Mouse (Mus musculus) hindbrain, postnatal 0 days (tissue): ENCODE measurements around the gene Rnf5. TPM values are rescaled to one million over a fixed set of nuclear protein-coding genes. Genes with fewer than 3 reads are reported as not detected.

Experiments
- ATAC-seq: fragments of 200-750 bp; cut with Nextera tagmentation; 2 replicates; pipeline ENCODE4 v1.8.0; 2017; ENCODE audit warnings: mild to moderate bottlenecking, moderate TSS enrichment, moderate library complexity
- DNase-seq: peaks from one replicate; pipeline ENCODE4 v3.0.0-alpha.2; 2015; ENCODE audit warnings: low spot score
- H3K27ac ChIP-seq: fragments of 300-500 bp; sonication (generic); 2 replicates; pipeline ENCODE4 v1.5.1; 2014; ENCODE audit warnings: mild to moderate bottlenecking
- H3K27me3 ChIP-seq: fragments of 300-500 bp; sonication (generic); 2 replicates; pipeline ENCODE4 v1.6.1; 2014; ENCODE audit warnings: low read length, mixed read lengths; ENCODE audit not compliant: insufficient read depth
- H3K36me3 ChIP-seq: fragments of 300-500 bp; sonication (generic); 2 replicates; pipeline ENCODE4 v1.6.1; 2014; ENCODE audit warnings: low read length, mixed read lengths; ENCODE audit not compliant: insufficient read depth
- H3K4me1 ChIP-seq: fragments of 300-500 bp; sonication (generic); 2 replicates; pipeline ENCODE4 v1.6.1; 2014; ENCODE audit warnings: antibody characterized with exemption, low read length, mixed read lengths; ENCODE audit not compliant: insufficient read depth
- H3K4me2 ChIP-seq: fragments of 300-500 bp; sonication (generic); 2 replicates; pipeline ENCODE4 v1.6.1; 2014; ENCODE audit warnings: low read depth, mild to moderate bottlenecking, low read length, moderate library complexity, mixed read lengths
- H3K4me3 ChIP-seq: fragments of 300-500 bp; sonication (generic); 2 replicates; pipeline ENCODE4 v1.5.1; 2014; ENCODE audit warnings: low read length
- H3K9ac ChIP-seq: fragments of 300-500 bp; sonication (generic); replicated peaks from 2 replicates; pipeline ENCODE4 v1.6.1; 2014; ENCODE audit warnings: mild to moderate bottlenecking, low read length, moderate library complexity, mixed read lengths
- H3K9me3 ChIP-seq: fragments of 300-500 bp; sonication (generic); 2 replicates; pipeline ENCODE4 v1.6.1; 2016; ENCODE audit warnings: low read length, mixed read lengths
- CTCF ChIP-seq: IDR thresholded peaks from 2 replicates; pipeline ENCODE4 v1.5.1; 2016; ENCODE audit warnings: antibody characterized with exemption, control low read depth, low read depth
- WGBS: fragments of 180-500 bp; shearing (Covaris S2); extraction: QIAGEN DNeasy Blood & Tissue Kit; methylation state at CpG from one replicate; pipeline ENCODE4 v1.1.7; 2014; 5-methylcytosine and 5-hydroxymethylcytosine counted together
- polyA plus RNA-seq: library from polyadenylated mRNA; unstranded; fragments of >200 nt; fragmentation: Nextera tagmentation; extraction: Ambion mirVana; gene quantifications from 2 replicates; pipeline ENCODE4 v1.2.1, GENCODE M21; 2015
- total RNA-seq: library from RNA; depleted of rRNA; stranded (reverse); fragments of >200 nt; gene quantifications from 2 replicates; pipeline ENCODE4 v1.2.3, GENCODE M21; 2014

Rnf5 gene
- total and polyA plus RNA-seq, 2 experiments from 2014 or later: 61.9 to 223 TPM

DNA sequence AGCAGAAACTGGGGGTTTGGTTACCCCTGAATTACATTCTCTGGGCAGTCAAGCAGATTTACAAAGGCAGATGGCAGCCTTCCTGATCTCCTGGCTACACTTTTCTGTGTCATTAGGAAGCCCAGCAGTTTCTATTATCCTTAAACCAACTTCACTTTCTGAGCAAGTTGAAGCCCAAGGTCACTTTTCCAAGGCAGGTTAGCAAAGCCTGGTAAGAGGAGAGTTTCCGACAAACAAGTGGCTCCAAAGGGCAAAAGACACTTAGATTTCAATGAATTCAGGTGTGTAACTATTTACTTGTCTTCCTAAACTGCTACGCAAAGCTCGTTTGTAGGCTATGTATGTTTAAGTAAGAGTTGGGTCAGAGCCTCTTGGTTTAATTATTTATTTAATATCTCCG, 39.9 kb upstream of the Rnf5 start:
- H3K9ac ChIP-seq: no peak overlapping the region
- DNase-seq (no peak), ATAC-seq (no peak)
- no peak for TF ChIP-seq CTCF
- H3K4me2 ChIP-seq: no peak overlapping the region
- peaks cover 19% of the 10 kb centered on the region for H3K4me1 ChIP-seq
- no peaks in the 10 kb centered on the region for H3K36me3 ChIP-seq
- no peaks in the 10 kb centered on the region for H3K27me3 ChIP-seq
- no peak overlapping the region for H3K4me3 ChIP-seq
- 92% methylated on average over 4 of the region's 4 CpGs for WGBS
- no peaks in the 10 kb centered on the region for H3K9me3 ChIP-seq
- no peak overlapping the region for H3K27ac ChIP-seq

GRCm38 (mm10) chr17:34641945-34642344, 38.5 kb upstream of the Rnf5 start:
- Histone ChIP-seq H3K4me2 (no peak overlapping the region), H3K9ac (no peak overlapping the region), H3K4me3 (no peak overlapping the region), H3K4me1 (peaks cover 19% of the 10 kb centered on the region), H3K36me3 (no peaks in the 10 kb centered on the region), H3K9me3 (no peaks in the 10 kb centered on the region), H3K27ac (peak overlapping the region; percentile 77), H3K27me3 (no peaks in the 10 kb centered on the region)
- ATAC-seq: no peak
- 88% methylated on average over 3 of the region's 3 CpGs for WGBS
- DNase-seq: no peak
- no peak for TF ChIP-seq CTCF

GRCm38 (mm10) chr17:34640778-34641601, 37.5 kb upstream of the Rnf5 start:
- no peaks in the 10 kb centered on the region for H3K9me3 ChIP-seq
- peaks cover 19% of the 10 kb centered on the region for H3K4me1 ChIP-seq
- peak overlapping the region; percentile 77 for H3K27ac ChIP-seq
- no peaks in the 10 kb centered on the region for H3K36me3 ChIP-seq
- ATAC-seq (peak; percentile 57), DNase-seq (peak; percentile 72)
- WGBS: 11% methylated on average over 11 of the region's 11 CpGs
- no peak overlapping the region for H3K4me3 ChIP-seq
- TF ChIP-seq CTCF: peak; percentile 43
- H3K9ac ChIP-seq: peak overlapping the region; percentile 37; the same call in 1 of the 2 replicates
- H3K27me3 ChIP-seq: no peaks in the 10 kb centered on the region
- H3K4me2 ChIP-seq: peak overlapping the region; percentile 25; the same call in 1 of the 2 replicates

- WGBS: 79% methylated on average over 7 of the region's 7 CpGs
- no peaks in the 10 kb centered on the region for H3K36me3 ChIP-seq
- no peak overlapping the region for H3K4me2 ChIP-seq
- no peak for TF ChIP-seq CTCF
- no peak overlapping the region for H3K4me3 ChIP-seq
- no peak overlapping the region for H3K9ac ChIP-seq
- ATAC-seq (no peak), DNase-seq (no peak)
- H3K27ac ChIP-seq: peak overlapping the region; percentile 77; the same call in 1 of the 2 replicates
- peaks cover 9% of the 10 kb centered on the region for H3K4me1 ChIP-seq
- H3K9me3 ChIP-seq: no peaks in the 10 kb centered on the region
- no peaks in the 10 kb centered on the region for H3K27me3 ChIP-seq
Measured at GRCm38 (mm10) chr17:34639461-34640255, 36.2 kb upstream of the Rnf5 start.

GRCm38 (mm10) chr17:34637459-34637858, 34.0 kb upstream of the Rnf5 start:
- Histone ChIP-seq H3K9ac (no peak overlapping the region), H3K36me3 (no peaks in the 10 kb centered on the region), H3K9me3 (no peaks in the 10 kb centered on the region), H3K4me2 (no peak overlapping the region), H3K4me1 (peaks cover 6% of the 10 kb centered on the region), H3K4me3 (no peak overlapping the region), H3K27me3 (no peaks in the 10 kb centered on the region), H3K27ac (no peak overlapping the region)
- TF ChIP-seq CTCF: no peak
- WGBS: 71% methylated on average over 3 of the region's 3 CpGs
- no peak for ATAC-seq
- no peak for DNase-seq

- ATAC-seq: no peak
- DNase-seq: no peak
- Histone ChIP-seq H3K27me3 (no peaks in the 10 kb centered on the region), H3K4me2 (no peak overlapping the region), H3K27ac (no peak overlapping the region), H3K4me1 (peaks cover 11% of the 10 kb centered on the region), H3K36me3 (no peaks in the 10 kb centered on the region), H3K9ac (no peak overlapping the region), H3K4me3 (no peak overlapping the region), H3K9me3 (no peaks in the 10 kb centered on the region)
- WGBS: 70% methylated on average over 2 of the region's 2 CpGs
- TF ChIP-seq CTCF: no peak
Measured at GRCm38 (mm10) chr17:34635671-34636070, 32.2 kb upstream of the Rnf5 start.
